Mouse (Mus musculus) erythroblast, embryonic 14.5 days (primary cell): ENCODE results near the gene Retreg3.

Experiments used
- GATA1 ChIP-seq: IDR thresholded peaks from 2 replicates; pipeline ENCODE4 v1.6.1; 2012; ENCODE audit warnings: low read length, inconsistent platforms, mixed read lengths
- TAL1 ChIP-seq: IDR thresholded peaks from 3 replicates; pipeline ENCODE4 v1.6.1; 2012; ENCODE audit warnings: low read length, inconsistent platforms, mixed read lengths

DNA sequence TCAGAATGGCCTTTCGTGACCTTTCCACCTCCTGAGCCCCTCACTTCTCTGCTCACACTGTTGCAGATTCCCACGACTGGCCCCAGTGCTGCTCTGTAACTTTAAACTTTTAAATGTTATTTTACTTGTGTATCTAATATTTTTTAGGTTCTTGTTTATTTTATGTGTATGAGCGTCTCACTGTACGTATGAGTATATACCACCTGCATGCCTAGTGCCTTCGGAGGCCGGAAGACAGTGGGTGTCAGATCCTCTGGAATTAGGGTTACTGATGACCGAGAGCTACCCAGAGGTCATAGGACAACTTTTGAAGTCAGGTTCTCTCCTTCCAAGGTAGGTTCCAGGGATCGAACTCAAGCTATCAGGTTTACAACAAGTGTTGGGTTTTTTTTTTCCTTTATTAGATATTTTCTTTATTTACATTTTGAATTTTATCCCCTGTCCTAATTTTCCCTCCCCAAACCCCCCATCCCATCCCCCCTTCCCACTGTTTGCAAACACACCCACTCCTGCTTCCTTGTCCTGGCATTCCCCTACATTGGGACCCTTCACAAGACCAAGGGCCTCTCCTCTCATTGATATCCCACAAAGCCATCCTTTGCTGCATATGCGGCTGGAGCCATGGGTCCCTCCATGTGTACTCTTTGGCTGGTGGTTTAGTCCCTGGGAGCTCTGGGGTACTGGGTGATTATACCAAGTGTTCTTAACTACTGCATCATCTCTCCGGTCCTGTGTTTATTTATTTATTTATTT, 22.7 kb upstream of the Retreg3 start:
- no peak for TF ChIP-seq GATA1
- no peak for TF ChIP-seq TAL1
